Mouse (Mus musculus) liver, postnatal 0 days (tissue): ENCODE results near the gene Arhgap23.

Experiments
- CTCF ChIP-seq: sonication (generic); IDR thresholded peaks from 2 replicates; pipeline ENCODE4 v1.5.1; 2016; ENCODE audit warnings: antibody characterized with exemption, low read depth
- EP300 ChIP-seq: IDR thresholded peaks from 2 replicates; pipeline ENCODE4 v1.6.1; 2016; ENCODE audit warnings: antibody characterized with exemption, low read depth, mild to moderate bottlenecking

DNA sequence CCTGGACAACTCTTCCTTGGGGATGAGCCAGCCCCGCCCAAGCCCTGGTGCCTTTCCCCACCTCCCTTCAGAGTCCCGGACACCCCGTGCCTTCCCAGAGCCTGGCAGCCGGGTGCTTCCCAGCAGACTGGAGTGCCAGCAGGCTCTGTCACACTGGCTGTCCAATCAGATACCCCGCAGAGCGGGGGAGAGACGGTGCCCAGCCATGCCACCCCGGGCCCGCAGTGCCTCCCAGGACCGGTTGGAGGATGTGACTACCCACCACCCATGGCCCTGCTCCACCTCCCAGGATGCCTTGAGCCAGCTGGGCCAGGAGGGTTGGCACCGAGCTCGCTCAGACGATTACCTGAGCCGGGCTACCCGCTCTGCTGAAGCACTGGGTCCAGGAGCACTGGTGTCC, 36.3 kb downstream of the Arhgap23 start:
- TF ChIP-seq CTCF (no peak), EP300 (no peak)
